8 mouse cellular contexts compared by ENCODE assay signal in the genomic region with DNA sequence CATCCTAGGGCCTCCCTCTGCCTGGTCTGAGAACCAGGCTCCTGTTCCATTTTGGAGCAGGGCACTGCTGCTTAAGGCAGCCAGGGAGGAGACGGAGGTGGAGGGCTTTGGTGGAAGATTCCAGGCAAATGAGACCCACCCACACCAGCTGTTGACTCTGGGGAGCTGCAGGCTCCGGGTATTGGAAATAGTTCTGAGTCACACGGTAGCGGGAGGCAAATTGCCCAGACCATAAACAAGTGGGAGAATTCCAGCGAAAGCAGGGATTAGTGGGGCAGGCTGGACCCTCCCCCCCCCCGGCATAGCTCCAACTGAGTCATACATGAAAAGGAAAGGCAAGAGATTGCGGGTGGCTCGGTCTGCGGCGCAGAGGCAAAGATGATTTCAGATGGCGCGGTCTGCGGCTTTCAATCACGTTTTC.
A peak's percentile ranks its signal among the peaks of the same experiment; 100 is the strongest.
DNase-seq lines count a peak whose midpoint lies in the region; ATAC-seq and TF ChIP-seq lines count a peak whose summit lies in the region.

No protein-coding gene starts in this region.

- no peak for ATAC-seq in midbrain, postnatal 0 days (ENCODE audit: low FRiP score)
- peak; percentile 67 for ATAC-seq in forebrain, embryonic 14.5 days
- peak; percentile 70 for ATAC-seq in heart, postnatal 0 days (ENCODE audit: insufficient read depth, low read depth)
- ATAC-seq in inflammation-experienced regulatory T-cells, adult 6 months, result no peak

- 32% methylated on average over 14 of the region's 14 CpGs for WGBS in midbrain, embryonic 10.5 days
- WGBS in midbrain, postnatal 0 days, result 16% methylated on average over 14 of the region's 14 CpGs
- 12% methylated on average over 14 of the region's 14 CpGs for WGBS in forebrain, embryonic 14.5 days
- WGBS in heart, postnatal 0 days, result 30% methylated on average over 14 of the region's 14 CpGs

- H3K27ac ChIP-seq in midbrain, embryonic 10.5 days (replicated peaks), result 0 out of 2 replicates have a peak overlapping the region, but pooled peaks have one; percentile 38
- H3K27ac ChIP-seq in midbrain, postnatal 0 days (ENCODE audit: low read depth, low read length), result no peak overlapping the region
- no peak overlapping the region for H3K27ac ChIP-seq in forebrain, embryonic 14.5 days (ENCODE audit: low read depth, low read length)
- no peak overlapping the region for H3K27ac ChIP-seq in heart, postnatal 0 days (ENCODE audit: low read depth)

- peaks cover 25% of the 10 kb centered on the region for H3K4me1 ChIP-seq in midbrain, embryonic 10.5 days
- 0 out of 2 replicates have a peak, but pooled peaks cover 11% of the 10 kb centered on the region for H3K4me1 ChIP-seq in midbrain, postnatal 0 days (ENCODE audit: insufficient read depth, low read length)
- H3K4me1 ChIP-seq in forebrain, embryonic 14.5 days (ENCODE audit: control insufficient read depth, insufficient read depth, low read length), result peaks cover 13% of the 10 kb centered on the region
- no peaks in the 10 kb centered on the region for H3K4me1 ChIP-seq in heart, postnatal 0 days (ENCODE audit: control insufficient read depth, insufficient read depth)

- peaks cover 11% of the 10 kb centered on the region; the same call in 1 of the 2 replicates for H3K27me3 ChIP-seq in midbrain, embryonic 10.5 days (ENCODE audit: low read depth, poor library complexity, severe bottlenecking)
- H3K27me3 ChIP-seq in midbrain, postnatal 0 days (ENCODE audit: insufficient read depth, low read length), result no peaks in the 10 kb centered on the region
- 0 out of 2 replicates have a peak, but pooled peaks cover 2% of the 10 kb centered on the region for H3K27me3 ChIP-seq in forebrain, embryonic 14.5 days (replicated peaks; ENCODE audit: control insufficient read depth, insufficient read depth, low read length)
- H3K27me3 ChIP-seq in heart, postnatal 0 days (ENCODE audit: control insufficient read depth, insufficient read depth, low read length), result no peaks in the 10 kb centered on the region

- H3K36me3 ChIP-seq in midbrain, embryonic 10.5 days, result no peaks in the 10 kb centered on the region
- no peaks in the 10 kb centered on the region for H3K36me3 ChIP-seq in midbrain, postnatal 0 days (ENCODE audit: insufficient read depth, low read length)
- no peaks in the 10 kb centered on the region for H3K36me3 ChIP-seq in forebrain, embryonic 14.5 days (ENCODE audit: control insufficient read depth, insufficient read depth, low read length)
- H3K36me3 ChIP-seq in heart, postnatal 0 days (replicated peaks; ENCODE audit: control insufficient read depth, insufficient read depth, low read length), result no peaks in the 10 kb centered on the region

- intact Hi-C loops in left cerebral cortex, postnatal 10 days (cut with DNase I), result no loop called here

- no peak overlapping the region for H3K4me2 ChIP-seq in midbrain, postnatal 0 days (ENCODE audit: low read depth, low read length, poor library complexity, severe bottlenecking)
- peak overlapping the region; percentile 23 for H3K4me2 ChIP-seq in forebrain, embryonic 14.5 days (ENCODE audit: low read length)
- H3K4me2 ChIP-seq in heart, postnatal 0 days (ENCODE audit: low read depth, low read length), result 0 out of 2 replicates have a peak overlapping the region, but pooled peaks have one; percentile 9

- no peak for TF ChIP-seq CTCF in midbrain, postnatal 0 days (IDR thresholded peaks at IDR 0.05)
- no peak for TF ChIP-seq CTCF in heart, postnatal 0 days (IDR thresholded peaks at IDR 0.05; ENCODE audit: low read depth)

- H3K9me3 ChIP-seq in midbrain, embryonic 10.5 days (replicated peaks), result no peaks in the 10 kb centered on the region
- no peaks in the 10 kb centered on the region for H3K9me3 ChIP-seq in midbrain, postnatal 0 days (ENCODE audit: low read length)
- no peaks in the 10 kb centered on the region for H3K9me3 ChIP-seq in forebrain, embryonic 14.5 days (replicated peaks; ENCODE audit: control insufficient read depth, low read length)
- H3K9me3 ChIP-seq in heart, postnatal 0 days (replicated peaks; ENCODE audit: control insufficient read depth, low read length), result no peaks in the 10 kb centered on the region

- no peak overlapping the region for H3K9ac ChIP-seq in midbrain, postnatal 0 days (replicated peaks; ENCODE audit: low read length, poor library complexity, severe bottlenecking)
- no peak overlapping the region for H3K9ac ChIP-seq in forebrain, embryonic 14.5 days (ENCODE audit: low read length)
- no peak overlapping the region for H3K9ac ChIP-seq in heart, postnatal 0 days (replicated peaks; ENCODE audit: low read depth, low read length)

- peak; percentile 18 for DNase-seq in midbrain, embryonic 10.5 days (ENCODE audit: low spot score)
- no peak for DNase-seq in midbrain, postnatal 0 days (ENCODE audit: low spot score)
- DNase-seq in forebrain, embryonic 14.5 days (ENCODE audit: low spot score), result peak; percentile 74
- DNase-seq in heart, postnatal 0 days (ENCODE audit: low spot score), result peak; percentile 37
- peak; percentile 45 to 65 for DNase-seq in left cerebral cortex, postnatal 10 days (ENCODE audit: extremely low spot score in 1 of 2, low spot score in 2 of 2)
- peak; percentile 91 for DNase-seq in right cerebral cortex, adult 18-20 months
- no peak for DNase-seq in kidney, adult 11 months

- peak overlapping the region; percentile 26 for H3K4me3 ChIP-seq in midbrain, embryonic 10.5 days
- no peak overlapping the region for H3K4me3 ChIP-seq in midbrain, postnatal 0 days (ENCODE audit: low read depth, low read length)
- no peak overlapping the region for H3K4me3 ChIP-seq in forebrain, embryonic 14.5 days (ENCODE audit: low read depth, low read length)
- no peak overlapping the region for H3K4me3 ChIP-seq in heart, postnatal 0 days (ENCODE audit: low read depth, low read length)

- TF ChIP-seq EP300 in heart, postnatal 0 days (IDR thresholded peaks at IDR 0.05; ENCODE audit: low read depth), result no peak

Comparison
In these comparisons a context has a peak if more than half of its experiments do, and no peak if none do; other contexts are left out.
1. DNase-seq: peak in midbrain, embryonic 10.5 days (single experiment), forebrain, embryonic 14.5 days (single experiment), heart, postnatal 0 days (single experiment), left cerebral cortex, postnatal 10 days (2 of 2) and right cerebral cortex, adult 18-20 months (single experiment); none in midbrain, postnatal 0 days (single experiment) and kidney, adult 11 months (single experiment).
2. ATAC-seq: peak in forebrain, embryonic 14.5 days (single experiment) and heart, postnatal 0 days (single experiment); none in midbrain, postnatal 0 days (single experiment) and inflammation-experienced regulatory T-cells, adult 6 months (single experiment).